Mouse (Mus musculus) heart, postnatal 36 days (tissue): ENCODE results near the gene BC049762. TPM values are rescaled to one million over a fixed set of nuclear protein-coding genes. Genes with fewer than 3 reads are reported as not detected.

Experiments used
- DNase-seq, 2 experiments: peaks; one replicate each; pipeline ENCODE4 v3.0.0; 2021 to 2022
- intact Hi-C: fragments of 180-260 bp; cut with DNase I; formaldehyde crosslinking; loops from one replicate; pipeline ENCODE4 v1.15.1; 2025
- total RNA-seq, 2 experiments: library from RNA; stranded (reverse); gene quantifications; 2 replicates each; pipeline ENCODE4 v1.2.3; 2021

The BC049762 gene
- total RNA-seq, 2 experiments from 2014 or later: 0.47 TPM; not detected in 1

GRCm38 (mm10) chr11:51220308-51220707 is 42.5 kb downstream of the BC049762 start, which contains the start of gene Gm12569:
Gene Gm12569 (plus strand): TSS chr11:51220473.
- DNase-seq: no peak
- intact Hi-C loops: no loop called here

GRCm38 (mm10) chr11:51219396-51219980 is 43.4 kb downstream of the BC049762 start:
- intact Hi-C loops: no loop called here
- DNase-seq: no peak

GRCm38 (mm10) chr11:51214021-51214420 is 48.8 kb downstream of the BC049762 start:
- DNase-seq: no peak

GRCm38 (mm10) chr11:51211426-51211825 is 51.4 kb downstream of the BC049762 start:
- no peak for DNase-seq
- intact Hi-C loops: no loop called here

More at GRCm38 (mm10) chr11:51214021-51214420, 48.8 kb downstream of the BC049762 start:
- intact Hi-C loops: no loop called here

GRCm38 (mm10) chr11:51207758-51208157 is 55.1 kb downstream of the BC049762 start:
- intact Hi-C loops: no loop called here
- DNase-seq: no peak

Other genes with a start within 250 kb of the BC049762 start
- gene Olfr54, start 248.8 kb downstream of the BC049762 start, total RNA-seq: not detected
- not detected for gene Olfr1375, start 214.9 kb downstream of the BC049762 start, total RNA-seq
- 1 to 10 TPM; 1.4 to 1.8 TPM for gene Zfp354a, start 203.8 kb downstream of the BC049762 start, total RNA-seq
- not detected for gene Gm12569, start 42.6 kb downstream of the BC049762 start, total RNA-seq
- gene Clk4, start 1.3 kb downstream of the BC049762 start, total RNA-seq: 10 to 100 TPM; 40.5 to 45.4 TPM
- gene Col23a1, start 26.9 kb upstream of the BC049762 start, total RNA-seq: 1 to 10 TPM; 1.3 to 1.4 TPM